Mouse (Mus musculus) spleen, adult 2 months (tissue): Measurements from ENCODE around the gene Ccdc28b. TPM values are rescaled to one million over a fixed set of nuclear protein-coding genes. Genes with fewer than 3 reads are reported as not detected.
A peak's percentile ranks its signal among the peaks of the same experiment; 100 is the strongest.

Source experiments
- DNase-seq, 2 experiments: peaks; one replicate each; pipeline versions ENCODE4 v3.0.0 to v3.0.0-alpha.2; 2012 to 2021; ENCODE audit warnings: low spot score in 2 of 2, low read depth in 1 of 2
- H3K27ac ChIP-seq: fragments of 200-500 bp; 2 replicates; pipeline ENCODE4 v1.5.1; 2012; ENCODE audit warnings: low read length, inconsistent platforms; ENCODE audit not compliant: insufficient read depth
- H3K27me3 ChIP-seq: fragments of 200-500 bp; 2 replicates; pipeline ENCODE4 v1.6.1; 2012; ENCODE audit warnings: mild to moderate bottlenecking, moderate library complexity, low read length, inconsistent platforms; ENCODE audit not compliant: control insufficient read depth, insufficient read depth
- H3K36me3 ChIP-seq: fragments of 200-500 bp; 2 replicates; pipeline ENCODE4 v1.6.1; 2012; ENCODE audit warnings: mild to moderate bottlenecking, low read length, inconsistent platforms; ENCODE audit not compliant: control insufficient read depth, insufficient read depth
- H3K4me1 ChIP-seq: fragments of 200-500 bp; 2 replicates; pipeline ENCODE4 v1.6.1; 2011; ENCODE audit warnings: inconsistent platforms; ENCODE audit not compliant: control insufficient read depth, insufficient read depth, insufficient read length
- H3K4me3 ChIP-seq: fragments of 200-500 bp; 2 replicates; pipeline ENCODE4 v1.5.1; 2011; ENCODE audit warnings: mild to moderate bottlenecking, inconsistent platforms; ENCODE audit not compliant: insufficient read depth, insufficient read length; ENCODE audit errors: extremely low read depth
- CTCF ChIP-seq: fragments of 200-500 bp; IDR thresholded peaks from 2 replicates; pipeline ENCODE4 v1.5.1; 2011; ENCODE audit warnings: mild to moderate bottlenecking, inconsistent platforms; ENCODE audit not compliant: insufficient read depth, insufficient read length, insufficient replicate concordance; ENCODE audit errors: extremely low read depth
- POLR2A ChIP-seq: fragments of 200-500 bp; IDR thresholded peaks from 2 replicates; pipeline ENCODE4 v1.6.1; 2011; ENCODE audit warnings: low read depth, low read length, inconsistent platforms
- WGBS: fragments of 180-500 bp; shearing (Covaris S2); methylation state at CpG from one replicate; pipeline ENCODE4 v1.1.7; 2018; 5-methylcytosine and 5-hydroxymethylcytosine counted together
- polyA plus RNA-seq: library from polyadenylated mRNA; depleted of rRNA; stranded (reverse); fragments of >200 nt; gene quantifications from 2 replicates; pipeline ENCODE4 v1.2.3, GENCODE M21; 2012

The Ccdc28b gene
- polyA plus RNA-seq, 1 experiment = 16.3 TPM

- WGBS = 82% methylated on average over 7 of the region's 7 CpGs
- Histone ChIP-seq H3K27me3 (no peaks in the 10 kb centered on the region), H3K4me3 (no peak overlapping the region), H3K36me3 (no peaks in the 10 kb centered on the region), H3K4me1 (peaks cover 26% of the 10 kb centered on the region; the same call in 1 of the 2 replicates), H3K27ac (no peak overlapping the region)
- TF ChIP-seq POLR2A (no peak), CTCF (no peak)
- no peak for DNase-seq
Measured at GRCm38 (mm10) chr4:129577688-129578087, 46.1 kb downstream of the Ccdc28b start.

- Histone ChIP-seq H3K27me3 (no peaks in the 10 kb centered on the region), H3K4me1 (peaks cover 26% of the 10 kb centered on the region; the same call in 1 of the 2 replicates), H3K36me3 (no peaks in the 10 kb centered on the region), H3K27ac (peak overlapping the region; percentile 35), H3K4me3 (peak overlapping the region; percentile 29)
- DNase-seq = peak in 1 of 2 experiments; percentile 79
- 22% methylated on average over 21 of the region's 21 CpGs for WGBS
- TF ChIP-seq POLR2A = no peak
- peak; percentile 63 for TF ChIP-seq CTCF
Measured at GRCm38 (mm10) chr4:129576863-129577491, 46.8 kb downstream of the Ccdc28b start.

GRCm38 (mm10) chr4:129575171-129575844, 48.4 kb downstream of the Ccdc28b start:
- Histone ChIP-seq H3K36me3 (no peaks in the 10 kb centered on the region), H3K4me3 (peak overlapping the region; percentile 34), H3K27ac (peak overlapping the region; percentile 98), H3K27me3 (no peaks in the 10 kb centered on the region), H3K4me1 (peaks cover 25% of the 10 kb centered on the region; the same call in 1 of the 2 replicates)
- TF ChIP-seq POLR2A (peak; percentile 12), CTCF (no peak)
- DNase-seq = peak; percentile 89 to 95
- 4% methylated on average over 7 of the region's 8 CpGs for WGBS

GRCm38 (mm10) chr4:129573430-129573829, 50.3 kb downstream of the Ccdc28b start, which contains the start of gene Lck:
Gene Lck (minus strand): TSS chr4:129573641.
- Histone ChIP-seq H3K36me3 (no peaks in the 10 kb centered on the region), H3K4me1 (peaks cover 21% of the 10 kb centered on the region; the same call in 1 of the 2 replicates), H3K4me3 (peak within 1 kb of the TSS; percentile 58), H3K27me3 (no peaks in the 10 kb centered on the region), H3K27ac (peak within 1 kb of the TSS; percentile 88)
- WGBS = 17% methylated on average over 8 of the region's 8 CpGs
- peak; percentile 52 to 63 for DNase-seq
- TF ChIP-seq CTCF (no peak), POLR2A (peak; percentile 32; the same call in 1 of the 2 replicates)

- WGBS = 89% methylated on average over 4 of the region's 4 CpGs
- Histone ChIP-seq H3K36me3 (no peaks in the 10 kb centered on the region), H3K4me1 (peaks cover 21% of the 10 kb centered on the region; the same call in 1 of the 2 replicates), H3K27me3 (no peaks in the 10 kb centered on the region), H3K27ac (peak overlapping the region; percentile 88), H3K4me3 (peak overlapping the region; percentile 58)
- no peak for TF ChIP-seq POLR2A
- no peak for TF ChIP-seq CTCF
- no peak for DNase-seq
Measured at GRCm38 (mm10) chr4:129573093-129573370, 50.7 kb downstream of the Ccdc28b start.

- peak overlapping the region; percentile 88 for H3K27ac ChIP-seq
- no peak for TF ChIP-seq POLR2A
- TF ChIP-seq CTCF = no peak
- H3K4me1 ChIP-seq = peaks cover 21% of the 10 kb centered on the region; the same call in 1 of the 2 replicates
- no peaks in the 10 kb centered on the region for H3K36me3 ChIP-seq
- no peak for DNase-seq
- no peaks in the 10 kb centered on the region for H3K27me3 ChIP-seq
- WGBS = 66% methylated on average over 13 of the region's 13 CpGs
- H3K4me3 ChIP-seq = peak overlapping the region; percentile 58
Measured at GRCm38 (mm10) chr4:129572236-129573092, 51.3 kb downstream of the Ccdc28b start.
